Mouse (Mus musculus): ENCODE measurements around the gene Stat5b.

- no peak for TF ChIP-seq CTCF (IDR thresholded peaks at IDR 0.05; ENCODE audit: insufficient read depth, low read depth, low read length)
- TF ChIP-seq POLR2A (IDR thresholded peaks at IDR 0.05; ENCODE audit: insufficient read depth, low read depth, low read length) = no peak
Observed at GRCm38 (mm10) chr11:100818359-100819012, 32.0 kb downstream of the Stat5b start.
